ENCODE assay signal across 17 mouse cellular contexts in genomic region chr15:94392737-94393136, GRCm38 (mm10).
"Had no signal": no experiment of that assay in that cellular context is flagged by ENCODE, and none has a peak within 500 bp of the region (broad histone marks: within the 10 kb centered on the region; RNA-seq: fewer than 3 reads in every experiment).

No protein-coding gene starts in this region.

- H3K27ac ChIP-seq: midbrain, embryonic 15.5 days; neural tube, embryonic 13.5 days; neural tube, embryonic 15.5 days had no signal

- ATAC-seq: midbrain, embryonic 15.5 days had no signal

- H3K4me1 ChIP-seq: midbrain, embryonic 15.5 days; neural tube, embryonic 13.5 days; neural tube, embryonic 15.5 days had no signal

- H3K27me3 ChIP-seq: midbrain, embryonic 15.5 days; neural tube, embryonic 13.5 days; neural tube, embryonic 15.5 days had no signal

- H3K4me3 ChIP-seq: midbrain, embryonic 15.5 days; myocyte; neural tube, embryonic 13.5 days; neural tube, embryonic 15.5 days had no signal

- H3K9me3 ChIP-seq: midbrain, embryonic 15.5 days; neural tube, embryonic 13.5 days; neural tube, embryonic 15.5 days had no signal

- H3K9ac ChIP-seq: lung, embryonic 14.5 days; midbrain, embryonic 15.5 days; neural tube, embryonic 13.5 days; neural tube, embryonic 15.5 days had no signal

- H3K4me2 ChIP-seq: lung, embryonic 14.5 days; midbrain, embryonic 11.5 days; midbrain, embryonic 15.5 days; neural tube, embryonic 13.5 days; neural tube, embryonic 15.5 days had no signal

- H3K36me3 ChIP-seq: midbrain, embryonic 15.5 days; neural tube, embryonic 13.5 days; neural tube, embryonic 15.5 days had no signal

- DNase-seq: lung, adult 18-20 months; lung, embryonic 14.5 days; lung, postnatal 10 days; lung, postnatal 4 days; retina, postnatal 1 day; right cerebral cortex, adult 18-20 months; right cerebral cortex, postnatal 25 days; right cerebral cortex, postnatal 4 days; spleen, adult 18-20 months; thymus, adult 18-20 months; thymus, postnatal 14 days; thymus, postnatal 36 days had no signal
